Mouse (Mus musculus): ENCODE data around the gene Ptprg. TPM values are rescaled to one million over a fixed set of nuclear protein-coding genes. Genes with fewer than 3 reads are reported as not detected.
A peak's percentile ranks its signal among the peaks of the same experiment; 100 is the strongest.

Ptprg gene
- polyA plus RNA-seq, 1 experiment from 2014 or later, result 33.5 TPM

- Histone ChIP-seq H3K36me3 (ENCODE audit: control insufficient read depth, insufficient read depth) (no peaks in the 10 kb centered on the region), H3K9me3 (ENCODE audit: control insufficient read depth, low read length) (no peaks in the 10 kb centered on the region), H3K9ac (replicated peaks; ENCODE audit: low read depth, low read length) (no peak overlapping the region), H3K27ac (ENCODE audit: low read length) (no peak overlapping the region), H3K4me2 (ENCODE audit: low read length) (no peak overlapping the region), H3K4me3 (replicated peaks; ENCODE audit: low read length) (no peak overlapping the region), H3K27me3 (replicated peaks; ENCODE audit: control insufficient read depth, insufficient read depth, low read length) (no peaks in the 10 kb centered on the region), H3K4me1 (replicated peaks; ENCODE audit: control insufficient read depth, insufficient read depth, low read length) (peaks cover 9% of the 10 kb centered on the region)
- 77% methylated on average over 7 of the region's 7 CpGs for WGBS
- ATAC-seq, result no peak
Observed at GRCm38 (mm10) chr14:11762995-11763394, 209.7 kb downstream of the Ptprg start.

- no peak for ATAC-seq
- H3K9me3 ChIP-seq (ENCODE audit: control insufficient read depth, low read length), result no peaks in the 10 kb centered on the region
Observed at GRCm38 (mm10) chr14:11772736-11773135, 219.4 kb downstream of the Ptprg start.

DNA sequence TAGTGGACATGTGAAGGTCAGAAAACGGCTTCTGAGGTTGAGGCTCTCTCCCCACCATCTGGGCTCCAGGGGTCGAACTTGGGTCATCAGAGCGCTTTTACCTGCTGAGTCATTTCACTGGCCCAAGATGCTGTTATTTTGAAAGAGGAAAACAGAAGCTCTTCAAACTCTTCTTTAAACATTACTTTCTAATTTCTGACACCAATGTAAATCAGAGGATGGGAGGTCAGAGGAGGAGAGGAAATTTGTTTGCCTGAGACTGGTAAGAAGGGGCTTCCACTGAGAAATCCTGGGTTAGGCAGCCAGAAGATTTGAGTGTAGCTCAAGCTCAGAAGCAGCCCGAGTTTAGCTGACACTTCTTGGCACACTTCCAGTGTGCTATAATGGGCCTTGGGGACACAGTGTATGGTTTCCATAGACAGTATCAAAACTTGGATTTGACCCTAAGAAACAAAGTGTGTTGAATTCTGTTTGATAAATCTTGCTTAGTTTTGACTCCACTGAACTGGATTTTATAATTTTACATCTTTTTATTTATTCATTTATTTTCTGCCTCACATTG lies 221.2 kb downstream of the Ptprg start:
- ATAC-seq, result no peak
- no peak overlapping the region for H3K27ac ChIP-seq (ENCODE audit: low read length)
- H3K4me2 ChIP-seq (ENCODE audit: low read length), result no peak overlapping the region
- H3K4me1 ChIP-seq (replicated peaks; ENCODE audit: control insufficient read depth, insufficient read depth, low read length), result peaks cover 13% of the 10 kb centered on the region
- no peaks in the 10 kb centered on the region for H3K27me3 ChIP-seq (replicated peaks; ENCODE audit: control insufficient read depth, insufficient read depth, low read length)
- no peak overlapping the region for H3K9ac ChIP-seq (replicated peaks; ENCODE audit: low read depth, low read length)
- no peak overlapping the region for H3K4me3 ChIP-seq (replicated peaks; ENCODE audit: low read length)
- WGBS, result 44% methylated on average over 4 of the region's 4 CpGs
- no peaks in the 10 kb centered on the region for H3K36me3 ChIP-seq (ENCODE audit: control insufficient read depth, insufficient read depth)
- no peaks in the 10 kb centered on the region for H3K9me3 ChIP-seq (ENCODE audit: control insufficient read depth, low read length)

More at GRCm38 (mm10) chr14:11772736-11773135, 219.4 kb downstream of the Ptprg start:
- Histone ChIP-seq H3K27ac (ENCODE audit: low read length) (no peak overlapping the region), H3K4me1 (replicated peaks; ENCODE audit: control insufficient read depth, insufficient read depth, low read length) (peaks cover 13% of the 10 kb centered on the region), H3K4me2 (ENCODE audit: low read length) (no peak overlapping the region), H3K36me3 (ENCODE audit: control insufficient read depth, insufficient read depth) (no peaks in the 10 kb centered on the region), H3K27me3 (replicated peaks; ENCODE audit: control insufficient read depth, insufficient read depth, low read length) (no peaks in the 10 kb centered on the region), H3K4me3 (replicated peaks; ENCODE audit: low read length) (no peak overlapping the region), H3K9ac (replicated peaks; ENCODE audit: low read depth, low read length) (no peak overlapping the region)
- 65% methylated on average over 5 of the region's 5 CpGs for WGBS

DNA sequence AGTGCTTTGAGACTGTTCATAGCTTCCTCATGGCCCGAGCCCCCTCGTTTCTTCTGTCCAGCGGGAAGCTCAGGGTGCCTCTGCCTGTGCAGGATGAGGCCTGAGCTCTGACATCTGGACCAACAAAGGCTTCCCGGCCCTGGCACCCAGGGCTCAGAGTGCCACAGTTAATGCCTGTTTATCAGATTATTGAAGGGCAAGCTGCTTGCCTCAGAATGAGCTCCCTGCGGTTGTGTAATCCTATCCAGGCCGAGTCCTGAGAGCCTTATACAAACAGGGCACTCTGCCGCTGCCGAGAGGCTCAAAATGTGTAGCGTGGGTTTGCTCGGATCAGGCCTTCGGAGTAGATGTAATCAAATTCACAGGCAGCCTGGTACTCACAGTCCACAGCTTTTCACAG lies 221.9 kb downstream of the Ptprg start:
- Histone ChIP-seq H3K9me3 (ENCODE audit: control insufficient read depth, low read length) (no peaks in the 10 kb centered on the region), H3K4me3 (replicated peaks; ENCODE audit: low read length) (no peak overlapping the region), H3K9ac (replicated peaks; ENCODE audit: low read depth, low read length) (peak overlapping the region; percentile 36; the same call in 1 of the 2 replicates), H3K4me2 (ENCODE audit: low read length) (no peak overlapping the region), H3K36me3 (ENCODE audit: control insufficient read depth, insufficient read depth) (no peaks in the 10 kb centered on the region), H3K27ac (ENCODE audit: low read length) (no peak overlapping the region), H3K27me3 (replicated peaks; ENCODE audit: control insufficient read depth, insufficient read depth, low read length) (no peaks in the 10 kb centered on the region), H3K4me1 (replicated peaks; ENCODE audit: control insufficient read depth, insufficient read depth, low read length) (peaks cover 13% of the 10 kb centered on the region)
- ATAC-seq, result peak; percentile 33; the same call in 1 of the 2 replicates
- 11% methylated on average over 11 of the region's 11 CpGs for WGBS

GRCm38 (mm10) chr14:11775951-11776495 lies 222.7 kb downstream of the Ptprg start:
- Histone ChIP-seq H3K9ac (replicated peaks; ENCODE audit: low read depth, low read length) (no peak overlapping the region), H3K4me3 (replicated peaks; ENCODE audit: low read length) (no peak overlapping the region), H3K36me3 (ENCODE audit: control insufficient read depth, insufficient read depth) (no peaks in the 10 kb centered on the region), H3K27me3 (replicated peaks; ENCODE audit: control insufficient read depth, insufficient read depth, low read length) (no peaks in the 10 kb centered on the region), H3K9me3 (ENCODE audit: control insufficient read depth, low read length) (no peaks in the 10 kb centered on the region), H3K27ac (ENCODE audit: low read length) (no peak overlapping the region), H3K4me1 (replicated peaks; ENCODE audit: control insufficient read depth, insufficient read depth, low read length) (peaks cover 17% of the 10 kb centered on the region), H3K4me2 (ENCODE audit: low read length) (no peak overlapping the region)
- ATAC-seq, result no peak
- 66% methylated on average over 6 of the region's 6 CpGs for WGBS

GRCm38 (mm10) chr14:11776566-11776965 lies 223.2 kb downstream of the Ptprg start:
- Histone ChIP-seq H3K4me3 (replicated peaks; ENCODE audit: low read length) (no peak overlapping the region), H3K9me3 (ENCODE audit: control insufficient read depth, low read length) (no peaks in the 10 kb centered on the region), H3K4me2 (ENCODE audit: low read length) (no peak overlapping the region), H3K9ac (replicated peaks; ENCODE audit: low read depth, low read length) (no peak overlapping the region), H3K36me3 (ENCODE audit: control insufficient read depth, insufficient read depth) (no peaks in the 10 kb centered on the region), H3K27ac (ENCODE audit: low read length) (no peak overlapping the region), H3K4me1 (replicated peaks; ENCODE audit: control insufficient read depth, insufficient read depth, low read length) (peaks cover 17% of the 10 kb centered on the region), H3K27me3 (replicated peaks; ENCODE audit: control insufficient read depth, insufficient read depth, low read length) (no peaks in the 10 kb centered on the region)
- ATAC-seq, result no peak
- WGBS, result 79% methylated on average over 6 of the region's 6 CpGs

DNA sequence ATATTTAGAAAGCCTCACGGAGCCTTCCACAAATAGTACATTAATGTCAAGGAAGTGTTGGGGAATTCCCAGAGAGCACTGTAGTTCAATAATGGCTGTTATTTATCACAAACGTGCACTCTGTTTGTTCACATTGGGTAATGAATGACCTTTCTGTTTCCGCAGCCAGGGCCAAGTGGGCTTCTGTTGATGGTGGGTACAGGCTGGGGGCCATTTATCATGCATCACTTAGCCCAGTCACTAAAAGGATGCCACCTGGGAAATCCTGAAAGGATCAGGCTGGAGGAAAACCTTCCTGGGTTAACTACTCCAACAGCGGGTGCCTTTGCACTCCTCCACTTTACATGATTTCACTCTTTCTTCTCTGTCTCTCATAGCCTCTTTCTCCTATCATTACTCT lies 237.9 kb downstream of the Ptprg start:
- Histone ChIP-seq H3K9ac (replicated peaks; ENCODE audit: low read depth, low read length) (no peak overlapping the region), H3K27me3 (replicated peaks; ENCODE audit: control insufficient read depth, insufficient read depth, low read length) (no peaks in the 10 kb centered on the region), H3K27ac (ENCODE audit: low read length) (no peak overlapping the region), H3K4me1 (replicated peaks; ENCODE audit: control insufficient read depth, insufficient read depth, low read length) (no peaks in the 10 kb centered on the region), H3K9me3 (ENCODE audit: control insufficient read depth, low read length) (no peaks in the 10 kb centered on the region), H3K4me3 (replicated peaks; ENCODE audit: low read length) (no peak overlapping the region), H3K4me2 (ENCODE audit: low read length) (no peak overlapping the region), H3K36me3 (ENCODE audit: control insufficient read depth, insufficient read depth) (no peaks in the 10 kb centered on the region)
- ATAC-seq, result no peak
- 44% methylated on average over 4 of the region's 4 CpGs for WGBS

DNA sequence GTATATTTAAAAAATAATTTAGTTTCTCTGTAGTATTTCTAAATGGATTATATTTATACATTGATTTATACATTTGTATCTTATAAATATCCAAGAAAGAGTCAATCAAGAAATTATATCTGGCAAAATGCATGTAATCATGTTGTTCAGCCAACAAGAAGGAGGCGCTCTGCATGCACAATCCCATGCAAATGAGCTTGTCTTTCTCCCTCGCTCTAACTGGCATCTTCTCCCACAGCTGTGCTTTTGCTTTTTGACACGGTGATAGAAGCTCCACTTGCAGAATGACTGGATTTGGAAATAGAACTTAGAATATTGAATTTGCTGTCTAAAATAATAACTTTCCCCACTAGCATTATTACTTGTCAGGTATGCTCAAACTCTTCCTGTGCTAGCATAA lies 240.5 kb downstream of the Ptprg start:
- Histone ChIP-seq H3K4me3 (replicated peaks; ENCODE audit: low read length) (no peak overlapping the region), H3K36me3 (ENCODE audit: control insufficient read depth, insufficient read depth) (no peaks in the 10 kb centered on the region), H3K9ac (replicated peaks; ENCODE audit: low read depth, low read length) (no peak overlapping the region), H3K9me3 (ENCODE audit: control insufficient read depth, low read length) (no peaks in the 10 kb centered on the region), H3K27ac (ENCODE audit: low read length) (no peak overlapping the region), H3K4me1 (replicated peaks; ENCODE audit: control insufficient read depth, insufficient read depth, low read length) (no peaks in the 10 kb centered on the region), H3K4me2 (ENCODE audit: low read length) (no peak overlapping the region), H3K27me3 (replicated peaks; ENCODE audit: control insufficient read depth, insufficient read depth, low read length) (no peaks in the 10 kb centered on the region)
- ATAC-seq, result no peak
- WGBS, result 57% methylated on average over 3 of the region's 3 CpGs

DNA sequence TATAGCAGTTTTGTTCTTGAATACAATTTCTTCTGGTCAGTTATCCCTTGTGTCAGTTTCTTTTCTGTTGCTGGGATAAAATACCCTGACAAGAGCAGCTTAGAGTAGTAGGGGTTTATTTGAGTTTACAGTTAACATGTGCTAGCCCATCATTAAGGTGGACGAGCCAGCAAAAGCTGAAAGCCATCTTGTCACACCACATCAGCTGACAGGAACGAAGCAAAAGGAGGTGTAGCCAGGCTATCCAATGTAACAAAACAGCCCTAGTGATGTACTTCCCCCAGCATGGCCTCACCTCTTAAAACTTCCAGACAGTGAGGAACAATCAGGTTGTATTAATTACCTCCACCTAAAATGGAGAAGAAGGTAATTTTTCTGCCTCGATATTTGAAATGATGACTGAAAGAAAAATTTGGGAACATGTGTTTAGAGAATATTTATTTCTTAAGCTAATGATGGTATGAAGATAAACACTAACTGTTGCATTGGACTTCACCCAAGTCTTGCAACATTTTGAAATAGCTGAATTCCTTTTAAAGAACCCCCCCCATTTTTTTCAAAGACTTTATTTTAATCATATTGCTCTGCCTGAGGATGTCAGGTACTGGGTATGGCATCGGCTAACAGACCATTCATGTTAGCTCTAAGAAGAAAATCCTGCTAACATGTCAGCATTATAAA lies 249.2 kb downstream of the Ptprg start:
- Histone ChIP-seq H3K9me3 (ENCODE audit: control insufficient read depth, low read length) (no peaks in the 10 kb centered on the region), H3K4me3 (replicated peaks; ENCODE audit: low read length) (no peak overlapping the region), H3K27me3 (replicated peaks; ENCODE audit: control insufficient read depth, insufficient read depth, low read length) (no peaks in the 10 kb centered on the region), H3K4me2 (ENCODE audit: low read length) (no peak overlapping the region), H3K27ac (ENCODE audit: low read length) (no peak overlapping the region), H3K9ac (replicated peaks; ENCODE audit: low read depth, low read length) (no peak overlapping the region), H3K36me3 (ENCODE audit: control insufficient read depth, insufficient read depth) (no peaks in the 10 kb centered on the region), H3K4me1 (replicated peaks; ENCODE audit: control insufficient read depth, insufficient read depth, low read length) (no peaks in the 10 kb centered on the region)
- 58% methylated on average over 4 of the region's 4 CpGs for WGBS
- ATAC-seq, result no peak
